Mouse (Mus musculus) G1E (cell line): ENCODE measurements around the gene Tmem116. TPM values are rescaled to one million over a fixed set of nuclear protein-coding genes. Genes with fewer than 3 reads are reported as not detected.
"Not testable (repeated sequence)": the region's sequence is repeated elsewhere in the genome, so short reads cannot be mapped to it uniquely, and the experiment has no call there.

Experiments
- ATAC-seq: 2 replicates; pipeline ENCODE4 v1.8.0; 2016; ENCODE audit warnings: mild to moderate bottlenecking; ENCODE audit not compliant: insufficient number of reproducible peaks, poor library complexity, low FRiP score, severe bottlenecking; ENCODE audit errors: extremely low read depth
- DNase-seq: peaks from one replicate; pipeline ENCODE4 v3.0.0; 2012; ENCODE audit warnings: low spot score
- H3K27me3 ChIP-seq: 2 replicates; pipeline ENCODE4 v1.6.1; 2012; ENCODE audit warnings: mild to moderate bottlenecking, low read length, inconsistent platforms; ENCODE audit not compliant: insufficient read depth
- H3K36me3 ChIP-seq: replicated peaks from 2 replicates; pipeline ENCODE3; 2012; ENCODE audit warnings: mild to moderate bottlenecking, inconsistent platforms
- H3K4me1 ChIP-seq: 2 replicates; pipeline ENCODE4 v1.6.1; 2012; ENCODE audit warnings: low read depth, low read length, inconsistent platforms, mixed read lengths; ENCODE audit not compliant: insufficient read depth
- H3K4me3 ChIP-seq: 2 replicates; pipeline ENCODE4 v1.5.1; 2012; ENCODE audit warnings: low read depth, mild to moderate bottlenecking, inconsistent platforms, low read length, moderate library complexity, mixed read lengths
- H3K9me3 ChIP-seq: replicated peaks from 2 replicates; pipeline ENCODE4 v1.6.1; 2012; ENCODE audit warnings: inconsistent platforms
- CTCF ChIP-seq: IDR thresholded peaks from 2 replicates; pipeline ENCODE4 v1.5.1; 2012; ENCODE audit warnings: low read depth, low read length, inconsistent platforms, mixed read lengths
- GATA1 ChIP-seq: IDR thresholded peaks from 2 replicates; pipeline ENCODE4 v1.6.1; 2012; ENCODE audit warnings: borderline replicate concordance, low read length, inconsistent platforms, mixed read lengths
- GATA2 ChIP-seq: IDR thresholded peaks from 2 replicates; pipeline ENCODE4 v1.6.1; 2012; ENCODE audit warnings: low read depth, low read length, inconsistent platforms, borderline replicate concordance
- POLR2AphosphoS5 ChIP-seq: IDR thresholded peaks from 2 replicates; pipeline ENCODE4 v1.6.1; 2012; ENCODE audit warnings: low read depth, low read length, inconsistent platforms; ENCODE audit not compliant: insufficient replicate concordance
- TAL1 ChIP-seq: conservative IDR thresholded peaks from 2 replicates; pipeline ENCODE4 v1.6.1; 2012; ENCODE audit warnings: low read depth, low read length, inconsistent platforms, mixed read lengths
- polyA plus RNA-seq: library from polyadenylated mRNA; stranded (reverse); fragments of >175 nt; gene quantifications from 2 replicates; pipeline ENCODE4 v1.2.3, GENCODE M21; 2012
- total RNA-seq, 2 experiments: library from RNA; stranded (forward) in 1 of 2; stranded (reverse) in 1 of 2; fragments of 200-1000 nt in 1 of 2; fragments of >200 nt in 1 of 2; fragmentation: Nextera tagmentation in 1 of 2; gene quantifications; 2 replicates each; pipeline ENCODE4 v1.2.3; 2014 to 2017

Gene Tmem116
- total and polyA plus RNA-seq, 3 experiments = 2.6 to 10.6 (median 6.1) TPM

DNA sequence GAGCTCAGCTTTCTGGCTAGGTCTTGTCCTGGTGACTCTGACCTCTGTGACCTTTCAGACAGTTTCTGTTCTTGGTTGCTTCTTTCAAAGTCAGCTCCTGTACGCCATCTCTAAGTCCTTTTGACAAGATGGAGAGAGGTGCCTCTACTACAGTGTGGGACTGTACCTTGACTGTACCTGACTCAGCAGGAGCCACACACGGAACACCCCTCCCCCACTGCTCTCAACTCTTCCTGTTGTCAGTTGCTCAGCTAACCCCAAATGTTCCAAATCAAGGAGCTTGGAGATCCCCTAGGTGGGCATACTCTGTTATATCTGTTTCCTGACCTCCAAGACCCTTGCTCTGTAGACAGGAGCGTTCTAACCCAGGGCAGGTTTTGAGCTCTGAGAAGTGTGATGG is 51.5 kb downstream of the Tmem116 start, which contains the start of gene Adam1b:
Gene Adam1b, minus strand, starts transcription at position 205 of the 400 bp plus-strand sequence.
- no peaks in the 10 kb centered on the region for H3K9me3 ChIP-seq
- no peak within 1 kb of the TSS for H3K4me3 ChIP-seq
- H3K36me3 ChIP-seq = no peaks in the 10 kb centered on the region
- H3K4me1 ChIP-seq = 0 out of 2 replicates have a peak, but pooled peaks cover 4% of the 10 kb centered on the region
- DNase-seq (no peak), ATAC-seq (no peak)
- peaks cover 39% of the 10 kb centered on the region for H3K27me3 ChIP-seq
- TF ChIP-seq TAL1 = no peak
- TF ChIP-seq POLR2AphosphoS5 = no peak
- no peak for TF ChIP-seq GATA1
- TF ChIP-seq GATA2 = no peak
- TF ChIP-seq CTCF = no peak

GRCm38 (mm10) chr5:121506846-121507245 is 55.2 kb downstream of the Tmem116 start:
- no peak for ATAC-seq
- peaks cover 27% of the 10 kb centered on the region for H3K27me3 ChIP-seq
- DNase-seq = no peak
- no peaks in the 10 kb centered on the region for H3K9me3 ChIP-seq
- no peaks in the 10 kb centered on the region for H3K36me3 ChIP-seq
- no peak for TF ChIP-seq POLR2AphosphoS5
- no peak for TF ChIP-seq TAL1
- TF ChIP-seq GATA2 = no peak
- TF ChIP-seq GATA1 = no peak
- TF ChIP-seq CTCF = no peak
- no peaks in the 10 kb centered on the region for H3K4me1 ChIP-seq
- H3K4me3 ChIP-seq = no peak overlapping the region

- Histone ChIP-seq H3K27me3 (peaks cover 18% of the 10 kb centered on the region), H3K9me3 (no peaks in the 10 kb centered on the region), H3K4me3 (no peak overlapping the region), H3K4me1 (no peaks in the 10 kb centered on the region), H3K36me3 (no peaks in the 10 kb centered on the region)
- no peak for TF ChIP-seq TAL1
- TF ChIP-seq CTCF = no peak
- TF ChIP-seq POLR2AphosphoS5 = no peak
- TF ChIP-seq GATA1 = no peak
- no peak for TF ChIP-seq GATA2
- ATAC-seq (no peak), DNase-seq (no peak)
These were observed 58.3 kb downstream of the Tmem116 start for GRCm38 (mm10) chr5:121510009-121510408.

- no peak for TF ChIP-seq GATA1
- TF ChIP-seq CTCF = no peak
- no peak for TF ChIP-seq POLR2AphosphoS5
- no peak for TF ChIP-seq TAL1
- no peak for TF ChIP-seq GATA2
- DNase-seq (no peak), ATAC-seq (no peak)
- H3K4me3 ChIP-seq = no peak overlapping the region
- no peaks in the 10 kb centered on the region for H3K27me3 ChIP-seq
- peaks cover 3% of the 10 kb centered on the region for H3K4me1 ChIP-seq
- peaks cover 48% of the 10 kb centered on the region for H3K36me3 ChIP-seq
- no peaks in the 10 kb centered on the region for H3K9me3 ChIP-seq
These were observed 67.3 kb downstream of the Tmem116 start for GRCm38 (mm10) chr5:121518983-121519382.

- not testable (repeated sequence) for DNase-seq
- peaks cover 56% of the 10 kb centered on the region for H3K36me3 ChIP-seq
These were observed 68.1 kb downstream of the Tmem116 start for GRCm38 (mm10) chr5:121519758-121520157.

GRCm38 (mm10) chr5:121525774-121526450 is 74.2 kb downstream of the Tmem116 start:
- no peak for TF ChIP-seq CTCF
- no peak for TF ChIP-seq GATA1
- TF ChIP-seq GATA2 = no peak
- TF ChIP-seq POLR2AphosphoS5 = no peak
- no peak for TF ChIP-seq TAL1
- DNase-seq = no peak
- peaks cover 87% of the 10 kb centered on the region for H3K36me3 ChIP-seq
- H3K4me1 ChIP-seq = no peaks in the 10 kb centered on the region
- no peaks in the 10 kb centered on the region for H3K9me3 ChIP-seq
- ATAC-seq = no peak
- H3K4me3 ChIP-seq = no peak overlapping the region
- H3K27me3 ChIP-seq = no peaks in the 10 kb centered on the region

More at GRCm38 (mm10) chr5:121519758-121520157, 68.1 kb downstream of the Tmem116 start:
- not testable (repeated sequence) for H3K9me3 ChIP-seq, ATAC-seq, H3K27me3 ChIP-seq, H3K4me1 ChIP-seq, H3K4me3 ChIP-seq
